Mouse (Mus musculus) layer of hippocampus, adult 2 months (tissue): ENCODE data around the gene Cacna2d3. TPM values are rescaled to one million over a fixed set of nuclear protein-coding genes. Genes with fewer than 3 reads are reported as not detected.
A peak's percentile ranks its signal among the peaks of the same experiment; 100 is the strongest.

Experiments
- DNase-seq, 2 experiments: peaks; one replicate each; pipeline ENCODE4 v3.0.0; 2022; ENCODE audit warnings: low spot score in 2 of 2
- H3K27ac ChIP-seq: fragments of 200-600 bp; 2 replicates; pipeline ENCODE4 v1.8.1; 2022
- H3K4me3 ChIP-seq: fragments of 200-600 bp; 2 replicates; pipeline ENCODE4 v1.8.1; 2022; ENCODE audit warnings: mild to moderate bottlenecking
- CTCF ChIP-seq: fragments of 200-600 bp; conservative IDR thresholded peaks from 2 replicates; pipeline ENCODE4 v1.8.1; 2022; ENCODE audit warnings: antibody characterized with exemption, mild to moderate bottlenecking, moderate library complexity
- total RNA-seq, 2 experiments: library from RNA; stranded (reverse); gene quantifications; 2 replicates each; pipeline ENCODE4 v1.2.3; 2021

Cacna2d3 gene
- total RNA-seq, 2 experiments from 2014 or later, result 98.7 to 101 TPM

DNA sequence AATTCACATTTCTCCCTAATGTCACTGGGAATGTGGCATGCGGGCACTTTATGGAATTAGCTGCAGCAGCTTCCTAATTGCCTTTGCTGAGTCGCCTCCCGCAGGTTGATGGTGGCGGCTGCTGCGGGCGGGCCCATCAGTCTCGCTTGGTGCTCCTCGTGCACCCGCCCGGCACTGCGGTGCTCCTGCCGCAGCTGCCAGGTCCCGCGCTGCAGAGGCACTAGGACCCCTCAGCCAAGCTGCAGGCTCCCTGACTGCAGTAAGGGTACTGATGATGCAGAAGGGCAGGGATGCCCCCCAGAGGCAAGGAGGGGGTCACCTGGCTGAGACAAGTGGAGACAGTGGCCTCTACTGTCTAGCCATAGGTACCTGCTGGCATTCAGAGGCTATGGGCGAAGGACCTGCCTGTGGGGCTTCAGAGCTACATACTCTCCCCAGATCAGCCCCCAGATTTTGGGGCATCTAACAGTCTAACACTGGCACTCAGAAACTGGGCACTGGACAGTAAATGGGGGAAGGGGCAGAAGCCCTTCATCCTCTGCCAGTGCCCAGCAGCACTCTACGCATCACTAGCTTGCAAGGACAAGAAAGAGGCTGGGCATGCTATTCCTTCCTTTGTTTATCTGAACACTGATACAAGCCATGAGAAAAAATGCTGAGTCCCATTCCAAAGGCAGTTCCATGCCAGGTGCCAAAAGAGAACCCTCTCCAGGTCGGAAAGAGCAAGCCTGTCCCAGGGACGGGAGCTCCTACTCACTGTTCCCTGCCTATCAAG is 13.9 kb downstream of the Cacna2d3 start:
- Histone ChIP-seq H3K4me3 (peak overlapping the region; percentile 20; the same call in 1 of the 2 replicates), H3K27ac (no peak overlapping the region)
- TF ChIP-seq CTCF, result no peak
- DNase-seq, result no peak

DNA sequence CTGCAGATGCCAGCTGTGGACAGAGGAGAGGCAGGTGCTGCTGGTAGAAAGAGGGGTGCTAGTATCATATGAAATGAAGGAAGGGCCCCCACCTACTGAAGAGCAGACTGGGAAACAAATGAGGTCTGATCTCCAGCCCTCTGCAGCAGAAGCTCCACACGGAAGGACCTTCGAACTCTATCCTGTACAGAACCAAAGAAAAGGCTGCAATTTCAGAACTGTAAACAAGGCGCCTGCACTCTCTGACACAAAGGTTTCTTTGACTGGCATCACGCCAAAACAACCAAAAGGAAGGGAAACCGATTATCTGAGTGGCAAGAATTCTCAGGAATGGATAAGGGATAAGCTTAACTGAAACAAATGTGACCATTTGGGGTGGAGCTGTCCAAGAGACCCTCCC is 18.9 kb downstream of the Cacna2d3 start:
- no peak overlapping the region for H3K4me3 ChIP-seq
- H3K27ac ChIP-seq, result no peak overlapping the region
- DNase-seq, result no peak
- no peak for TF ChIP-seq CTCF

DNA sequence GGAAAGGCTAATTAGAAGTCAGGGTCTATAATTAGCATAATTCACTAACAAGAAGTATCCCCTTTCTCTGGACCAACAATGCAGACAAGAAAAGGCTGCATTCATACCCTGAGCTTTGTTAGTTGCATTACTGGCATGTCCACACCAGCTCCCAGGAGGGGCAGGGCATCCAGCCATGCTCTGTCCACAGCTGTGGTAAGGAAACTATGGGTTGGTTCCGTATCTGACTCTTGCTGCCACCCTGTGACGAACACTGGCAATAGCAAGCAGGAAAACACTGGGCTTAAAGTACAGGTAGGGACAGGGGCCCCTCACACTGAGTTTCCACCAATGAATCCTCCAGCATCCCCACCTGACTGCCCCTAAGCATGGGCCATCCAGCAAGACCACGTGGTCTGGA is 25.5 kb downstream of the Cacna2d3 start:
- DNase-seq, result peak; percentile 48 to 74
- no peak overlapping the region for H3K27ac ChIP-seq
- peak; percentile 90 for TF ChIP-seq CTCF

DNA sequence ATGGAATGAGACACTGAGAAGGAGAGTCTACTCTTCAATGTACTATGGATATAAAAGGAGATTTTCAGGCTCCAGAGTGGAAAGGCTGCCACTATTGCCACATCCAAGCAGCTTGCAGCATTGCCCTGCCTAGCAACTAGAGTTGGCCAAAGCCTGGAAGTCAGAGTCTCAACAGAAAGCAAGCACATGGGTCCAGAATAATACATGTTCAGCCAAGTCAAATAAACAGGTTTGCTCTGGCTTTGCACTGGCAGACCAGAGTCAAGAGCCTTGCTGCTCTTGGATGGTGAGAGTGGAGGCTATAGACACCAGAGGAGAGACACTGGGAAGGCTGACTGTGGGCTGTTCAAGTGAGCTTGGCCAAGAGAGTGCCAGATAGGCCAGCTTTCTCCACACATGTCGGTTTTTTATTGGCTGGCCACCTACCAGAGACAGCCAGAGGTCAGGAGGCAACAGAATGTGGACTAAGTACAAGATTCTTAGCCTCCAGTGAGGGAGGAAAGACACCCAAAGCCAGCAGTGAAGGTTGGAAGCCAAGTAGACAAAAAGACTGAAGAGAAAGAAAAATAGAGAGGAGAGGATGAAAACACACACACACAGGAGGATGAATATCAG is 49.1 kb downstream of the Cacna2d3 start:
- Histone ChIP-seq H3K4me3 (no peak overlapping the region), H3K27ac (peak overlapping the region; percentile 43; the same call in 1 of the 2 replicates)
- TF ChIP-seq CTCF, result no peak
- DNase-seq, result no peak

More for the DNA sequence above, 25.5 kb downstream of the Cacna2d3 start:
- H3K4me3 ChIP-seq, result no peak overlapping the region

DNA sequence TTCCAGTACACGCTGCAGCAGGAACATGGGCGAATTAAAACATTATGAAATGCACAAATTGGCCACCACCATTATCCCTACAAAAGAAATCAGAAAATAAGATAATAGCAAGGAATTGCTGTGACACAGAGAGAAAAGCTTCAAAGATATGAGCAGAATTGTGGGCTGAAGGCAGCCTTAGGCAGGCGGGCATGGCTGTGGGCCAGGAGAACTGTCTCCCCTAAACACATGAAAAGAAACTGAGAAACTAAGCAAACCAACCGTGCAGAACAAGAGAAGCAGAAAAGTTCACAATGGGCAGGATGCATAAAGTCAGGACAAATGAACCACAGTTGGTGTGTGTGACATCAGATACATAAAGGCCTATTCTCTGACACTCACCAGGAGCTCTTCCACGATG is 51.8 kb downstream of the Cacna2d3 start:
- Histone ChIP-seq H3K27ac (peak overlapping the region; percentile 64), H3K4me3 (no peak overlapping the region)
- TF ChIP-seq CTCF, result no peak
- DNase-seq, result no peak

DNA sequence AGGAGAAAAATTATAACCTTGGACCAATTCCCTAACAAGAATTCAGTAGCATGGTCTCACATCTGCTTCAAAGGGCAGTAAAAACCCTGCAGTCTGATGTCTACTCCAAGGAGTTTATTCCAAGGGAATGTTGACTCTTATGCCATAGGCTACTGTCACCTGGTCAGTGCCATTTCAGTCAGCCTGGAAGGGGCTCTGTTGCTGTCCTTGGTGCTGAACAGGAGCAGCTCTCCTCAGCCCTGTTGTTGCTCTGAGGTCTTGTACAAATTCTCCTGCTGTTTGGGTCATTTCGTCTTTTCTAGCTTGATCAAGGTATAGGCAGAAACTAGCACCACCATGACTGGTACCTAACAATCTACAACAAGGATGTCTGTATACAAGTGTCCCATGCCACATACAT is 64.7 kb downstream of the Cacna2d3 start:
- no peak for DNase-seq
- H3K27ac ChIP-seq, result no peak overlapping the region
- no peak for TF ChIP-seq CTCF
- H3K4me3 ChIP-seq, result no peak overlapping the region

DNA sequence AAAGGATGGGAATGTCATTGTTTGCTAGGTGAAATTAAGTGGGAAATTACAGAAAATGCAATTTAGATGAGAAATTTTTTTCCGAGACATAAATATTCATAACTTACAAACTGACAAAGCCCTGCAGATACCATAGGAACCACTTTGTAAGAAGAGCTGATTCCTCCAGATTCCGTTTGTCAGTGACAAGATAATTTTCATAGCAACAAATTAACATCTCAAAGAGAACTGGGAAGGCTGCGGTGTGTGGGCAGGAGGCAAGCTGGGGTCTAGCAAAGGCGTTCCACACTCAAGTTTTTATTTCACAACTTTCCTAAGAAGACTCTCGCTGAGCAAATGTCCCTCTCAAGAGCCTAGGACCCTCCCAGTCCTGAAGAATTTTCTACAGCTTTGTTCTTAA is 71.1 kb downstream of the Cacna2d3 start:
- Histone ChIP-seq H3K4me3 (no peak overlapping the region), H3K27ac (peak overlapping the region; percentile 64; the same call in 1 of the 2 replicates)
- no peak for TF ChIP-seq CTCF
- peak in 1 of 2 experiments; percentile 58 for DNase-seq

DNA sequence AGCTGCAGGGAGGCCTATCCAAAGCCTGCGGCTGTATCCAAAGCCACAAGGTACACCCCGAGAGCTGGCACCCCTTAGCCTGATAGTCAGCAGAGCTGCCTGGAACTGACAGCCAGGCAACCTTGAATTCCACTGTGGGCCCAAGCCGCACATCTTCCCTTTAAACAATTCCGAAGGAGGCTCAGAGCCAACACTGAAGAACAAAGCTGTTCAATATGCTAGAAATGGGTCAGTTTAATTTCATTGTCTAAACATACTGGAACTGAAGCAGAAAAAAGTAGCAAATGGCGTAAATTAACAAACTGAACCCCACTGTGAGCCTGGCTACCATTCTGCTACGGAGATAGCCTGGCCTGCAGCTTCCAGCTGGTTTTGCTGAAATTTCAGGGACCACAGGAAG is 72.9 kb downstream of the Cacna2d3 start:
- no peak for DNase-seq
- no peak for TF ChIP-seq CTCF
- Histone ChIP-seq H3K4me3 (no peak overlapping the region), H3K27ac (peak overlapping the region; percentile 75)

DNA sequence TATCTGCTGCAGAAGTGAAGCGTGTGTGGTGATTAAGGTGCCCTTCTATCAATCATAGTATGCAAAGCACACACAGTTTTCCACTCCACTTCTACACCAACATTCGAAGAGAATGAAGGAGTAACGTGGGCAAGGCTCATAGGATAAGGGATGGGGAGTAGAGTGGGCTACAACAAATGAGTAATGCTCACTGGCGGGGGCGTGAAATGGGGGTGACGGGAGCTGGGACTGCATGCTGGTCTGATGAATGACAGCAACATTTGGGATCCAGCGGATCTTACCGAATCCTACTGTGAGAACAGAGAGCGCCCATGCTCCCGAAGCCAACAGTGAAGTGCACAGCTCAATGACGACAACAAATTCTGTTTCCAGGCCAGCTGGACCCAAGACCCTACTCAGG is 76.2 kb downstream of the Cacna2d3 start:
- H3K4me3 ChIP-seq, result no peak overlapping the region
- no peak overlapping the region; the same call in 1 of the 2 replicates for H3K27ac ChIP-seq
- no peak for TF ChIP-seq CTCF
- DNase-seq, result peak in 1 of 2 experiments; percentile 57

DNA sequence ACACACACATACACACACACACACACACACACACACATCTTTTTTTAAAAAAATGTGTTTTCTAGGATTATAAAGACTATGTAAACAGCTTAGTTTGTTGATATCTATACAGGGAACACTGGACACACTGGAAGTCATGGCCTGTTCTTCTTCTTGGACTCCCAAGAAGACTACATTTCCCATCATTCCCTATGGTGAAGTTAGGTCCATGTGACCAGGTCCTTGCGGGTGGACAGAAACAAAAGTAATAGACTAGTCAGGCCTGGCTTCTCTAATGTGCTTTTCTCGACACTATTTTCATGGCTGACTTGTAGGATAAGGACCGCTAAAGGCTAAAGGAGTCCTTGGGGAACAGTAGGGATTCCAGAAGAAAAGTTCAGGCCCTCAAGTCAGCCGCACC is 78.4 kb downstream of the Cacna2d3 start:
- Histone ChIP-seq H3K27ac (peak overlapping the region; percentile 48; the same call in 1 of the 2 replicates), H3K4me3 (no peak overlapping the region)
- TF ChIP-seq CTCF, result no peak
- DNase-seq, result no peak

DNA sequence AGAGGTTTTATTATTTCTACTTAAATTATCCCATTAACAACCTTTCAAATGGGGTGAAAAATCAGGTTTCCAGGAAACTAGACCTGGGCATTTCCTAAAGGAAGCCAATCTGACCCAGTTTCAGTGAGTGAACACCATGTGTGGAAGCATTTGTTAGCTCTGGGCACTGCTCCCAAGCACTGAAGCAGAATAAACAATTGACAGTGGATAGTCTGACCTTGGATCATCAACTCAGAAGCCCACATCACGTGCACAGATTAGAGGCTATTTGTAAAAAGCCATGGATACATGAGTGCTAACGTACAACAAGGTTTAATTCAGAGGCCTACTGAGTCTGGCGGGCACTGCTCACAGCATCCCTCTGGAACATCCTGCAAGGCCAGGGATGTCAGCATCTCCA is 82.4 kb downstream of the Cacna2d3 start:
- H3K4me3 ChIP-seq, result no peak overlapping the region
- peak overlapping the region; percentile 14; the same call in 1 of the 2 replicates for H3K27ac ChIP-seq
- DNase-seq, result no peak
- TF ChIP-seq CTCF, result no peak

DNA sequence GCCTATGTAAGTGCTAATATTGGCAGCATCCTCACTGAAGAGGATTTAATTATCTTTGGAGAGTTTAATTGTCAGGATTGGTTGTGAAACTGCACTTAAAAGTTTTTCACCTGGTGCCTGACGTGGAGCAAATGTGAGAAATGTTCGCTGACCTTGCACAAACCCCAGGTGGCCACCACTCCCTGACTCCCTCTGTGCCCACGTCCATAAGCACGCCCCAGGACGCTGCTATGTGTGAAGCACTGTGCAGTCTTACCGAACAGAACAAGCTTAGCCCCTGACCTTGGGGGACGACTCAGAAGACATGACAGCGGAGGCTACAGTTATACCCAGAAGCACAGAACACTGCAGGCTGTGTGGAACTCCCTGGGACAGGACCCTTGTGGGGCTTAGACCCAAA is 93.5 kb downstream of the Cacna2d3 start:
- no peak overlapping the region for H3K4me3 ChIP-seq
- no peak for TF ChIP-seq CTCF
- DNase-seq, result no peak

DNA sequence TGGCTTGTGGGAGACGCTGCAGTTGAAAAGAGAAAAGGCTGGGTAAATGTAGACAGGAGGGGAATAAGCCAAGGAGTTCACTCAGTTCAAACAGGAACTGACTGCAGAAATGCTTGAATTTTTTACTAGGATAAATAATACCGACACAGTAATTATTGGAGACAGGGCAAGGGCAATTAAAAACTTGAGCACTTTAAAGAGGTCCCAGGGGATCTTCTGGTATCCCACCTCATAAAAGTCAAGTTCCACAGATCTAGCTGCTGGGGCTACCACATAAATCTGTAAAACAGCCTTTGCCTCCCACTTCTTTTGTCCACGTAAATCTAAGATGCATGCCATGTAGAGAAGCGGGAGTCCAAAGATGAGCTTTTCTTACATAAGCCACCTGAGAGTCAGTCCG is 109.2 kb downstream of the Cacna2d3 start:
- DNase-seq, result no peak
- TF ChIP-seq CTCF, result no peak

More for the DNA sequence above, 93.5 kb downstream of the Cacna2d3 start:
- H3K27ac ChIP-seq, result no peak overlapping the region

DNA sequence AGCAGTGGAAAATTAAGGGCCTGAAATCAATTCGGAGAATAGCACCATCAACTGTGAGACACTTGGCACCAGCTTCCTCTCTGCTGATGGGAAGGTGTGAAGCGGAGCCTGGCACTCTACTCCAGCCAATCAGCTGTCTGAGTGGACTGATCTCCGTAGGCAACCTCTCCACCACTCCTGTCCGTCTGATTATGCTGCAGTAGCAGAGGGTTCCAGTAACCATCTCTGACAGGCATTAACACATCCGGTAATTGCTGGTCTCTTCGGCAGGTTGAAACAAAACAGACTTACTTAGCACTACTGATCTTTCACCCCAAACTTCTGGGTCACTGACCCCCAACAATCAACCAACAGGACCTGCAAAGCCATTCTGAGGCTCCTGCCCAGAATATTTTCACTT is 112.9 kb downstream of the Cacna2d3 start:
- TF ChIP-seq CTCF, result no peak
- DNase-seq, result no peak
- Histone ChIP-seq H3K4me3 (no peak overlapping the region), H3K27ac (no peak overlapping the region)

More for the DNA sequence above, 109.2 kb downstream of the Cacna2d3 start:
- no peak overlapping the region for H3K27ac ChIP-seq
- no peak overlapping the region for H3K4me3 ChIP-seq
